18 mouse cellular contexts compared by ENCODE assay signal in genomic region chr15:38584425-38584824, GRCm38 (mm10).
"Had no signal": no experiment of that assay in that cellular context is flagged by ENCODE, and none has a peak within 500 bp of the region (broad histone marks: within the 10 kb centered on the region; RNA-seq: fewer than 3 reads in every experiment).

No protein-coding gene starts in this region.

- H3K4me2 ChIP-seq: limb, embryonic 15.5 days; liver, embryonic 12.5 days; lung, embryonic 15.5 days; midbrain, embryonic 13.5 days; neural tube, embryonic 13.5 days; neural tube, embryonic 15.5 days had no signal

- H3K9me3 ChIP-seq: limb, embryonic 15.5 days; liver, embryonic 12.5 days; lung, embryonic 15.5 days; midbrain, embryonic 10.5 days; midbrain, embryonic 13.5 days; neural tube, embryonic 13.5 days; neural tube, embryonic 15.5 days had no signal

- H3K27ac ChIP-seq: limb, embryonic 15.5 days; liver, embryonic 12.5 days; liver, embryonic 14.5 days; lung, embryonic 15.5 days; midbrain, embryonic 10.5 days; midbrain, embryonic 13.5 days; neural tube, embryonic 13.5 days; neural tube, embryonic 15.5 days had no signal

- ATAC-seq: liver, embryonic 12.5 days; midbrain, embryonic 13.5 days; midbrain, embryonic 16.5 days had no signal

- H3K9ac ChIP-seq: limb, embryonic 15.5 days; liver, embryonic 12.5 days; liver, embryonic 14.5 days; lung, embryonic 15.5 days; midbrain, embryonic 13.5 days; neural tube, embryonic 13.5 days; neural tube, embryonic 15.5 days had no signal

- DNase-seq: retina, postnatal 1 day; right cerebral cortex, adult 18-20 months; right cerebral cortex, postnatal 25 days; right cerebral cortex, postnatal 4 days; spleen, adult 18-20 months; thymus, adult 18-20 months; thymus, postnatal 14 days; thymus, postnatal 36 days had no signal

- H3K4me1 ChIP-seq: limb, embryonic 15.5 days; liver, embryonic 12.5 days; midbrain, embryonic 13.5 days; neural tube, embryonic 13.5 days; neural tube, embryonic 15.5 days had no signal

- H3K27me3 ChIP-seq: limb, embryonic 15.5 days; lung, embryonic 15.5 days; midbrain, embryonic 13.5 days; neural tube, embryonic 13.5 days; neural tube, embryonic 15.5 days had no signal

- H3K4me3 ChIP-seq: limb, embryonic 15.5 days; liver, embryonic 12.5 days; lung, embryonic 15.5 days; midbrain, embryonic 10.5 days; midbrain, embryonic 13.5 days; myocyte; neural tube, embryonic 13.5 days; neural tube, embryonic 15.5 days had no signal

- H3K36me3 ChIP-seq: limb, embryonic 15.5 days; liver, embryonic 12.5 days; lung, embryonic 15.5 days; midbrain, embryonic 10.5 days; midbrain, embryonic 13.5 days; neural tube, embryonic 13.5 days; neural tube, embryonic 15.5 days had no signal
